Mouse (Mus musculus): Measurements from ENCODE around the gene Syne4. TPM values are rescaled to one million over a fixed set of nuclear protein-coding genes. Genes with fewer than 3 reads are reported as not detected.

Syne4 gene
- polyA plus RNA-seq, 1 experiment from 2014 or later, result 29.2 TPM

DNA sequence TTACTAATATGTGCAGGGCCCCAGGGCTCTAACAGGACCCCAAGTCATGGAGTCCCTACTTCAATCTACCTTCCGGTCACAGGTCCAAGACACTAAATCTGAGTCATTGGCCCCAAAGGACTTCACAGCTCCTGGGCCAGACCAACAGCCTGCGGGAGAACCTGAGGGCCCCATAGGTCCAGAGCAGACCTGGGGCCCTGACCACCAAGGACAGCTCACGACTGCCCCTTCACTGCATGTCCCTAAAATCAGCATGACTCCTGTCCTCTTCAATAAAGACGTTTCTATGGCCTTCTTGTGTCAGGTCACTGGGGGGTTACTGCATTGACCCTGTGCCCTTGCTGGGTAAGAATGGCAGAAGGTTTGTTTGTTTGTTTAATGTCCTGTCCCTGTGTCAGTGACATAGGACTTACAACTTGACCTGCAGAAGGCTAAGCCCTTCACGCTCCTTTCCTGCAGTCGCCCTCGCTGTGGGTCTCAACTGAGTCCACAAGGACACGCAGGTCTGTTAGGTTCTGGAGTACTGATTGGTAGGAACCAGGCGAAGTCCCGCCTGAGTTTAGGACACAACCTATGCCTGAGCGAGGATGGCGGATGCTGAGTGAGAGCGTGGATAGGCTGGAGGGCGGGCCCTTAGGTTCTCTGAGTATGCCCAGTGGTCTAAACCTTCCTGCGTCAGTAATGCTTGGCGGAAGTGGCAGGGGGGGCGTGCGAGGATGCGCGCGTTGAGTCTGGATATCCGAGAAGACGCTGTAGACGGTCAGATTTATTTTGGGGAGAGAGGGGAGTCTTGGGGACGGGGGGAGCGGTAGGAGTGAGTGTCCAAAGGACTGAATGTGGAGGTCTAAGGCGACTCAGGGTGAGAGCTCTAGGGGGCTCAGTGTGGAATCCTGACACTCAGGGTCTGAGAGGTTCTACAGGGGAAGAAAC, 6.3 kb upstream of the Syne4 start, which contains the start of gene Alkbh6:
TSS of gene Alkbh6 (plus strand) at position 642 of the 930 bp plus-strand sequence.
- peak within 1 kb of the TSS; percentile 68 for H3K9ac ChIP-seq (ENCODE audit: low read length)
- no peak within 1 kb of the TSS for H3K27ac ChIP-seq (ENCODE audit: low read depth, low read length)
- peak; percentile 94 for DNase-seq (ENCODE audit: low spot score)
- no peaks in the 10 kb centered on the region for H3K9me3 ChIP-seq (ENCODE audit: control insufficient read depth, low read length)
- H3K4me1 ChIP-seq (replicated peaks; ENCODE audit: control insufficient read depth, insufficient read depth, low read length), result peaks cover 9% of the 10 kb centered on the region
- WGBS, result 6% methylated on average over 27 of the region's 27 CpGs
- H3K4me2 ChIP-seq (ENCODE audit: low read depth, low read length, severe bottlenecking), result peak within 1 kb of the TSS; percentile 86
- H3K4me3 ChIP-seq (ENCODE audit: low read depth, low read length), result peak within 1 kb of the TSS; percentile 61
- peaks cover 8% of the 10 kb centered on the region; the same call in 1 of the 2 replicates for H3K36me3 ChIP-seq (ENCODE audit: control insufficient read depth, insufficient read depth, low read length)
- ATAC-seq (replicated peaks; ENCODE audit: low FRiP score), result peak; percentile 100
- H3K27me3 ChIP-seq (ENCODE audit: control insufficient read depth, insufficient read depth, low read length), result no peaks in the 10 kb centered on the region

DNA sequence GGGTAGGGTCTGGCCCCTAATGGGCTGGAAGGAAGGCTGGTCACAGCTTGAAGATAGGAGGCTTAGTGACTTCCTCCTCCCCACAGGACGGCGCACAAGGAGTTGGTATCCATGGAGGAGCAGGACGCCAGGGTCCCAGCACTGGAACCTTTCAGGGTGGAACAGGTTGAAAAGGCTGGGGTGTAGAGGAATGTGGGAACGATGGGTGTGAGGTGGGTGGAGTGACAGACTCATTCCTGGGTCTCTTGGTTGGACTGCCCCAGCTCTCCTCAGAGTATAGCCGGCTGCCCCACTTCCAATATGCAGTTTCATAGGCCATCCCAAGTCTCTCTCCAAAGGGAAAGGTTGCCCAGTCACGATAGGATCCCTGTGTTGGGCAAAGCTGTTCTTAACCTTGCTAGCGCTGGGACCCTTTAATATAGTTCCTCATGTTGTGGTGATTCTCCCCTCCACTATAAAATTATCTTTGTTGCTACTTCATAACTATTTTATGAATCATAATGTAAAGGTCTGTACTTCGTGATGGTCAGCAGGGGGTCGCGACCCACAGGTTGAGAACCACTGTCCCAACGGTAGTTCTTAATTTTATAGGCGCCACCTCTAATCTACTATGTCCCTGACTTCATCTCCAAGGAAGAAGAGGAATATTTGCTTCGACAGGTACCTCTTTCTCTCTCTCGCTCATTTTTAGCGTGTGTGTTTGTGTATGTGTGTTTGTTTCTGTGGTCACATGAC, 5.0 kb upstream of the Syne4 start:
- peak overlapping the region; percentile 68 for H3K9ac ChIP-seq (ENCODE audit: low read length)
- H3K36me3 ChIP-seq (ENCODE audit: control insufficient read depth, insufficient read depth, low read length), result peaks cover 4% of the 10 kb centered on the region; the same call in 1 of the 2 replicates
- peak overlapping the region; percentile 61 for H3K4me3 ChIP-seq (ENCODE audit: low read depth, low read length)
- DNase-seq (ENCODE audit: low spot score) (no peak), ATAC-seq (replicated peaks; ENCODE audit: low FRiP score) (no peak)
- H3K9me3 ChIP-seq (ENCODE audit: control insufficient read depth, low read length), result no peaks in the 10 kb centered on the region
- H3K27me3 ChIP-seq (ENCODE audit: control insufficient read depth, insufficient read depth, low read length), result no peaks in the 10 kb centered on the region
- no peak overlapping the region for H3K27ac ChIP-seq (ENCODE audit: low read depth, low read length)
- peak overlapping the region; percentile 86 for H3K4me2 ChIP-seq (ENCODE audit: low read depth, low read length, severe bottlenecking)
- peaks cover 11% of the 10 kb centered on the region for H3K4me1 ChIP-seq (replicated peaks; ENCODE audit: control insufficient read depth, insufficient read depth, low read length)
- whole genome bisulfite sequencing, result 70% methylated on average over 15 of the region's 15 CpGs

DNA sequence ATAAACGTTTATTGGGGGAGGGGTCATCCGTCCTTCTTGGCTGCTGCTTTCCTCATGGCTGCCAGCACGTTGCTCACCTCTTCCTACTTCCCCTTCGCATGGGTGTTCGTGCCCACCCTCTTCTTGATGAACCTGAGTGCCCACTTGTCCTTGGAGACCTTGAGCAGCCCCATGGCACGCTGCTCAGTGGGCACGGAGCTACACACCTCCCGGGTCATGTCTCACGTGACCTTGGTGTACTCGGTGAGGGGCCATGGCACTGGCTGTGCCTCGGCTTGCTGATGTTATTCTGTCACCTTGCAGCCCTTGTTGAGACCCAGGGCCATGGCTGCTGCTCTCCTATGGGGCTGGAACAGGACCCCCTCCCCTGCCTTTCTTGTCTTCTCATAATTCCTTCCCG, 4.5 kb upstream of the Syne4 start:
- no peak overlapping the region for H3K4me2 ChIP-seq (ENCODE audit: low read depth, low read length, severe bottlenecking)
- WGBS, result 91% methylated on average over 12 of the region's 12 CpGs
- H3K9me3 ChIP-seq (ENCODE audit: control insufficient read depth, low read length), result no peaks in the 10 kb centered on the region
- no peak overlapping the region for H3K4me3 ChIP-seq (ENCODE audit: low read depth, low read length)
- ATAC-seq (replicated peaks; ENCODE audit: low FRiP score), result no peak
- H3K4me1 ChIP-seq (replicated peaks; ENCODE audit: control insufficient read depth, insufficient read depth, low read length), result peaks cover 15% of the 10 kb centered on the region
- H3K9ac ChIP-seq (ENCODE audit: low read length), result no peak overlapping the region
- no peak overlapping the region for H3K27ac ChIP-seq (ENCODE audit: low read depth, low read length)
- DNase-seq (ENCODE audit: low spot score), result no peak
- H3K27me3 ChIP-seq (ENCODE audit: control insufficient read depth, insufficient read depth, low read length), result no peaks in the 10 kb centered on the region
- H3K36me3 ChIP-seq (ENCODE audit: control insufficient read depth, insufficient read depth, low read length), result peaks cover 4% of the 10 kb centered on the region; the same call in 1 of the 2 replicates

DNA sequence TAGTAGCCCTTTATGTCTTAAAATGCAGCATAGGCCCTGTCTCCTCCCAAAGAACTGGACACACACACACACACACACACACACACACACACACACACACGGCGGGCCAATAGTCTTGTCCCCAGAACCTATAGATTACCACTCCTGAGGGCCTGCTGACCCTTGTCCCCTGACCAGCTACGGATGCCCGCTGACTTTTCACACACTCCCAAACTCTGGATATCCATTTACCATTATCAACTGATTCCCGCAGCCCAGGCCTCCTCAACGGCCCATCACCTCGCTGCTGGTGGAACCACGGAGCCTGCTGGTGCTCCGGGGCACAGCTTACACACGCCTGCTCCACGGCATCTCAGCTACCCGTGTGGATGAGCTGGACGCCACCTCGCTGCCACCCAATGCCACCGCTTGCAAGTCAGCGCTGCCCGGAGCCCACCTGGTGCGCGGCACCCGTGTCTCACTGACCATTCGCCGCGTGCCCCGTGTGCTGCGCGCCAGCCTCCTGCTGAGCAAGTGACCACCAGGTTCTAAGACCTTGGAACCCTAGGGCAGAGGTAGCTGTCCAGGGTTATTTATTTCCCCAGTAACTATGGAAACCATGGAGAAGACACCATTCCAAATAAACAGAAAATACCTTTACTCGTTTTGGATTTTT, 814 bp upstream of the Syne4 start:
- no peak for DNase-seq (ENCODE audit: low spot score)
- no peak overlapping the region for H3K9ac ChIP-seq (ENCODE audit: low read length)
- H3K4me3 ChIP-seq (ENCODE audit: low read depth, low read length), result no peak overlapping the region
- H3K4me1 ChIP-seq (replicated peaks; ENCODE audit: control insufficient read depth, insufficient read depth, low read length), result peaks cover 11% of the 10 kb centered on the region
- ATAC-seq (replicated peaks; ENCODE audit: low FRiP score), result no peak
- no peak overlapping the region for H3K27ac ChIP-seq (ENCODE audit: low read depth, low read length)
- 49% methylated on average over 27 of the region's 27 CpGs for WGBS
- no peaks in the 10 kb centered on the region; the same call in 1 of the 2 replicates for H3K36me3 ChIP-seq (ENCODE audit: control insufficient read depth, insufficient read depth, low read length)
- H3K9me3 ChIP-seq (ENCODE audit: control insufficient read depth, low read length), result no peaks in the 10 kb centered on the region
- H3K27me3 ChIP-seq (ENCODE audit: control insufficient read depth, insufficient read depth, low read length), result no peaks in the 10 kb centered on the region
- no peak overlapping the region for H3K4me2 ChIP-seq (ENCODE audit: low read depth, low read length, severe bottlenecking)

DNA sequence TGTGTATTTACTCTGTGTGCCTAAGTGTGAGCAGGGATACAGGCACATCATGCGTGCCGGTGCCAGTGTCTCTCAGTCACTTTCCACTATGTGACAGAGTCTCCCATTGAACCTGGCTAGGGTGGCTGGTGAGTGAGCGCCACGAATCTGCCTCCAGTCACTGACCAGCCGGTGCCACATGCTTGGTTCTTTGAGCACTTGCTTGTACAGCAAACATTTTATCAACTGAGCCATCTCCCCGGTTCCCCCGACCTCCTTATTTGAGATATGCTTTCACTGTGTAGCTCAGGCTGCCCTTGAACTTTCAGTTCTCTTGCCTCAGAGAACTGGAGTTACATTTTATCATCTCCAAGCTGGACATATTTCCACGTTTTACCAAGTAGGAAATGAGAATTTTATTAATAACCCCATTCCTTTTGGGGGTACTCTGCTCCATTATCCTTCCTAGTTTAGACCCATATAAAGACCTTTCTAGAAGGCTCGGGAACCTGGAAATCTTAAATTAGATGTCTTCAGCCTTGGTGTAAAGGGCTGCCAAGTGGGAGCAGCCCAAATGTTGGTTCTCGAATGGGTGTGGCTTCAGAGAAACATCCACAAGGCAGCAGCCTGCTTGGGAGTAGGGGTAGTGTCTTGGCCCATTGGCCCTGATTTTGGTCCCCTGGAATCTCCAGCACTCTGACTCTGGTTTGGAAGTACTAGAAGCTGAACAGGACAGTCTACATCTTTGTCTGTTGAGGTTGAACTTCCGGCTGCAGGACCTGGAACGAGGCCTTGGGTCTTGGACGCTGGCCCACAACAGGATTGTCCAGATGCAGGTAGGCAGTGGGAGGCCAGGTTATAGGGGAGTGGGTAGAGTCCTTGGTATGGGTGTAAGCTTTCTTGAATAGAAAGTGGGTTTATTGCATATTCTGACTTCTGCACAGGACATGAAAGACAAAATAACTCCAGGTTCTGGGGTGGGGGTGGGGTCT, 1.2 kb downstream of the Syne4 start:
- no peak overlapping the region for H3K4me3 ChIP-seq (ENCODE audit: low read depth, low read length)
- H3K4me1 ChIP-seq (replicated peaks; ENCODE audit: control insufficient read depth, insufficient read depth, low read length), result peaks cover 6% of the 10 kb centered on the region; the same call in 1 of the 2 replicates
- no peak overlapping the region for H3K9ac ChIP-seq (ENCODE audit: low read length)
- 80% methylated on average over 13 of the region's 13 CpGs for WGBS
- ATAC-seq (replicated peaks; ENCODE audit: low FRiP score) (no peak), DNase-seq (ENCODE audit: low spot score) (no peak)
- H3K27ac ChIP-seq (ENCODE audit: low read depth, low read length), result no peak overlapping the region
- H3K36me3 ChIP-seq (ENCODE audit: control insufficient read depth, insufficient read depth, low read length), result no peaks in the 10 kb centered on the region; the same call in 1 of the 2 replicates
- H3K4me2 ChIP-seq (ENCODE audit: low read depth, low read length, severe bottlenecking), result no peak overlapping the region
- no peaks in the 10 kb centered on the region for H3K27me3 ChIP-seq (ENCODE audit: control insufficient read depth, insufficient read depth, low read length)
- H3K9me3 ChIP-seq (ENCODE audit: control insufficient read depth, low read length), result no peaks in the 10 kb centered on the region

DNA sequence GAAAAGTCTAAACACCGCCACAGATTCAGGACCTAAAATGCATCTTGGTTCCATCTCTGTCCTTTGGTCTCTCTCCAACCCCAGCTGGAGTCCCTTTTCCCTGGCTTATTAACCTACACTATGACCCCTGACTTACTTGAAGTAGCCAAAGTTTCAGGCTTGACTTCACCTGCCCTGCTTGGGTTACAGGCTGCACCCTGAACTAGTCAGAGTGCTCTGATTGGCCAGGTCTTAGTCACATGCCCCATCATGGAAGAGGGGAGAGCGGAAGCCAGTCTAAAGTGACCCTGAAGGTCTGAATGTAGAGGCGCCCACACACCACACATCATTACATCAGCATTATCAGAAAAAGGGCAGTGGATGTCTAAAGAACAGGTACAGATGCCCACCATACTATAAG, 3.5 kb downstream of the Syne4 start:
- no peak for DNase-seq (ENCODE audit: low spot score)
- peaks cover 12% of the 10 kb centered on the region for H3K4me1 ChIP-seq (replicated peaks; ENCODE audit: control insufficient read depth, insufficient read depth, low read length)
- no peak overlapping the region for H3K27ac ChIP-seq (ENCODE audit: low read depth, low read length)
- no peak overlapping the region for H3K4me3 ChIP-seq (ENCODE audit: low read depth, low read length)
- no peak overlapping the region for H3K4me2 ChIP-seq (ENCODE audit: low read depth, low read length, severe bottlenecking)
- 93% methylated on average over 3 of the region's 3 CpGs for WGBS
- H3K9me3 ChIP-seq (ENCODE audit: control insufficient read depth, low read length), result no peaks in the 10 kb centered on the region
- H3K36me3 ChIP-seq (ENCODE audit: control insufficient read depth, insufficient read depth, low read length), result no peaks in the 10 kb centered on the region
- no peaks in the 10 kb centered on the region for H3K27me3 ChIP-seq (ENCODE audit: control insufficient read depth, insufficient read depth, low read length)
- H3K9ac ChIP-seq (ENCODE audit: low read length), result no peak overlapping the region
- ATAC-seq (replicated peaks; ENCODE audit: low FRiP score), result no peak

DNA sequence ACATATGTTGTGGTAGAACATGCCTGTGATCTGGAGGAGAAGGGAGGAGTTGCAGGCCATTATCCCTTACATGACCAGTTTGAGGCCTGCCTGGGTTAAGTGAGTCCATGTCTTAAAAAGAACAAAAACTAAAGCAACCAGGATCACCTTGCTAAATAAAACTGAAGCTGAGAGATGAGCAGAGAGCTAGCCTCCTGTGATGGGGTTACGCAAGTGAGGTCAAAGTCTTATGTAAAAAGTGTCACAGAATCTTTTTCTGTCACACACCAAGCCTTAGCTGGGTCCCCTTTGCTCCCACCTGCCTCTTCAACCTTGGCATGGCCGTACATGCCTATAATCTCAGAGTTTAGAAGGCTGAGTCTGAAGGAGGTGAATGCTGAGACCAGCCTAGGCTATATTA, 6.3 kb downstream of the Syne4 start:
- ATAC-seq (replicated peaks; ENCODE audit: low FRiP score) (no peak), DNase-seq (ENCODE audit: low spot score) (no peak)
- Histone ChIP-seq H3K4me1 (replicated peaks; ENCODE audit: control insufficient read depth, insufficient read depth, low read length) (peaks cover 6% of the 10 kb centered on the region; the same call in 1 of the 2 replicates), H3K27me3 (ENCODE audit: control insufficient read depth, insufficient read depth, low read length) (no peaks in the 10 kb centered on the region), H3K4me3 (ENCODE audit: low read depth, low read length) (peak overlapping the region; percentile 82), H3K36me3 (ENCODE audit: control insufficient read depth, insufficient read depth, low read length) (no peaks in the 10 kb centered on the region), H3K9ac (ENCODE audit: low read length) (no peak overlapping the region), H3K4me2 (ENCODE audit: low read depth, low read length, severe bottlenecking) (peak overlapping the region; percentile 86), H3K9me3 (ENCODE audit: control insufficient read depth, low read length) (no peaks in the 10 kb centered on the region; the same call in 1 of the 2 replicates), H3K27ac (ENCODE audit: low read depth, low read length) (no peak overlapping the region)
- WGBS, result 83% methylated on average over 2 of the region's 2 CpGs
